10 mouse cellular contexts compared by ENCODE assay signal in the genomic region with DNA sequence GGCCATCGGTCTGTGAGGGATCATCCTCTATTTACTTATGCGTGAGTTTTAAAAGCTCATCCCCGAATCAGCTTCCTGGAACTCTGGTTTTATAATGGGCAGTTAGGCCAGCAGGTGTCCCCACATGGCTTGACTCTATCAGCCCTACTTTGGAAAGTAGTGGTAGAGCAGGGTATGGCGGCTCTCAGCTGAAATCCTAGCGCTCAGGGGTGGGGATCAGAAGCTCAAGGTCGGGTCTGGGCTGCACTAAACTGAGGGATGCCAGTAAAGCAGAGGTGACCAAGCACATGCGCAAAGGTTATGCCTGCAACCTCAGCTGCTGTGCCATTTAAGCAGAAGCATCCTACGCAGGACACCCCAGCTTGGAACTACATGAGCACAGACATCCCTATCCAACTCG. TPM values are rescaled to one million over a fixed set of nuclear protein-coding genes. Genes with fewer than 3 reads are reported as not detected.
DNase-seq lines count a peak whose midpoint lies in the region; ATAC-seq lines count a peak whose summit lies in the region.
"Had no signal": no experiment of that assay in that cellular context is flagged by ENCODE, and none has a peak within 500 bp of the region (broad histone marks: within the 10 kb centered on the region; RNA-seq: fewer than 3 reads in every experiment).

No protein-coding gene starts in this region.

- H3K4me1 ChIP-seq in heart, embryonic 12.5 days (replicated peaks) = no peaks in the 10 kb centered on the region
- H3K4me1 ChIP-seq in midbrain, embryonic 11.5 days (ENCODE audit: control insufficient read depth, insufficient read depth, low read length) = no peaks in the 10 kb centered on the region
- no peaks in the 10 kb centered on the region for H3K4me1 ChIP-seq in midbrain, embryonic 10.5 days
- H3K4me1 ChIP-seq: limb, embryonic 13.5 days; stomach, embryonic 15.5 days had no signal

- 70% methylated on average over 9 of the region's 9 CpGs for WGBS in heart, embryonic 12.5 days
- WGBS in midbrain, embryonic 11.5 days = 74% methylated on average over 9 of the region's 9 CpGs
- 73% methylated on average over 9 of the region's 9 CpGs for WGBS in midbrain, embryonic 10.5 days

- no peak overlapping the region for H3K27ac ChIP-seq in heart, embryonic 12.5 days (ENCODE audit: poor library complexity, severe bottlenecking)
- H3K27ac ChIP-seq in midbrain, embryonic 11.5 days (ENCODE audit: low read depth, low read length) = no peak overlapping the region
- no peak overlapping the region for H3K27ac ChIP-seq in midbrain, embryonic 10.5 days (replicated peaks)
- H3K27ac ChIP-seq: limb, embryonic 13.5 days; stomach, embryonic 15.5 days had no signal

- no peak overlapping the region for H3K4me2 ChIP-seq in heart, embryonic 12.5 days
- no peak overlapping the region for H3K4me2 ChIP-seq in midbrain, embryonic 11.5 days
- H3K4me2 ChIP-seq: limb, embryonic 13.5 days; stomach, embryonic 15.5 days had no signal

- H3K9me3 ChIP-seq in heart, embryonic 12.5 days (replicated peaks) = 0 out of 2 replicates have a peak, but pooled peaks cover 2% of the 10 kb centered on the region
- H3K9me3 ChIP-seq in midbrain, embryonic 11.5 days (ENCODE audit: control insufficient read depth, low read length) = no peaks in the 10 kb centered on the region
- H3K9me3 ChIP-seq in midbrain, embryonic 10.5 days (replicated peaks) = no peaks in the 10 kb centered on the region
- H3K9me3 ChIP-seq: limb, embryonic 13.5 days; stomach, embryonic 15.5 days had no signal

- peaks cover 13% of the 10 kb centered on the region for H3K36me3 ChIP-seq in heart, embryonic 12.5 days
- H3K36me3 ChIP-seq in midbrain, embryonic 11.5 days (ENCODE audit: control insufficient read depth, insufficient read depth, low read length) = no peaks in the 10 kb centered on the region
- H3K36me3 ChIP-seq in midbrain, embryonic 10.5 days = peaks cover 32% of the 10 kb centered on the region

- no peak for ATAC-seq in heart, embryonic 12.5 days (ENCODE audit: insufficient number of reproducible peaks, low FRiP score)
- ATAC-seq in midbrain, embryonic 11.5 days (ENCODE audit: low FRiP score) = peak; percentile 57; the same call in 1 of the 2 replicates
- peak; percentile 72 for ATAC-seq in common myeloid progenitor, adult 5-6 weeks (replicated peaks; ENCODE audit: low read depth, poor library complexity, severe bottlenecking)

- H3K4me3 ChIP-seq in heart, embryonic 12.5 days = no peak overlapping the region
- no peak overlapping the region for H3K4me3 ChIP-seq in midbrain, embryonic 11.5 days (ENCODE audit: low read depth, low read length)
- no peak overlapping the region for H3K4me3 ChIP-seq in midbrain, embryonic 10.5 days
- H3K4me3 ChIP-seq: limb, embryonic 13.5 days; stomach, embryonic 15.5 days had no signal

- H3K9ac ChIP-seq in heart, embryonic 12.5 days = no peak overlapping the region
- no peak overlapping the region for H3K9ac ChIP-seq in midbrain, embryonic 11.5 days (ENCODE audit: low read length)
- H3K9ac ChIP-seq: limb, embryonic 13.5 days; stomach, embryonic 15.5 days had no signal

- peak; percentile 12 for DNase-seq in heart, postnatal 4 days
- DNase-seq in midbrain, embryonic 11.5 days (ENCODE audit: low spot score, missing footprints) = no peak
- no peak for DNase-seq in midbrain, embryonic 10.5 days (ENCODE audit: low spot score)
- DNase-seq in retina, postnatal 1 day = peak; percentile 17
- no peak for DNase-seq in adipocyte (ENCODE audit: low spot score)
- DNase-seq: cerebellum, postnatal 25 days had no signal

- no peaks in the 10 kb centered on the region for H3K27me3 ChIP-seq in heart, embryonic 12.5 days (replicated peaks)
- H3K27me3 ChIP-seq in midbrain, embryonic 11.5 days (ENCODE audit: control insufficient read depth, insufficient read depth, low read length) = no peaks in the 10 kb centered on the region
- H3K27me3 ChIP-seq in midbrain, embryonic 10.5 days (ENCODE audit: low read depth, poor library complexity, severe bottlenecking) = no peaks in the 10 kb centered on the region
- H3K27me3 ChIP-seq: limb, embryonic 13.5 days; stomach, embryonic 15.5 days had no signal

RNA-seq across cellular contexts. Expression of a gene that starts 44.3 kb away (rescaled TPM):
- 10 to 100 TPM; 30.7 to 30.9 TPM for total RNA-seq in heart, postnatal 4 days (2021)
- polyA plus RNA-seq in heart, embryonic 12.5 days (2016; fragmentation: Nextera tagmentation; extraction: Ambion mirVana) = 64.6 and 65.9 TPM in 2 replicates
- 246 and 263 TPM in 2 replicates for polyA plus RNA-seq in midbrain, embryonic 11.5 days (2014; fragmentation: Nextera tagmentation; extraction: Ambion mirVana)
- polyA plus RNA-seq in midbrain, embryonic 10.5 days (2016; fragmentation: Nextera tagmentation; extraction: Ambion mirVana) = 234 and 248 TPM in 2 replicates
- total RNA-seq in common myeloid progenitor, adult 5-6 weeks (2017) = 46.1 and 50.9 TPM in 2 replicates

Comparison
In these comparisons a context has a peak if more than half of its experiments do, and no peak if none do; other contexts are left out.
1. DNase-seq: peak in heart, postnatal 4 days (single experiment) and retina, postnatal 1 day (single experiment); none in midbrain, embryonic 11.5 days (single experiment), midbrain, embryonic 10.5 days (single experiment) and adipocyte (single experiment).